ENCODE assay signal across 15 mouse cellular contexts in the genomic region with DNA sequence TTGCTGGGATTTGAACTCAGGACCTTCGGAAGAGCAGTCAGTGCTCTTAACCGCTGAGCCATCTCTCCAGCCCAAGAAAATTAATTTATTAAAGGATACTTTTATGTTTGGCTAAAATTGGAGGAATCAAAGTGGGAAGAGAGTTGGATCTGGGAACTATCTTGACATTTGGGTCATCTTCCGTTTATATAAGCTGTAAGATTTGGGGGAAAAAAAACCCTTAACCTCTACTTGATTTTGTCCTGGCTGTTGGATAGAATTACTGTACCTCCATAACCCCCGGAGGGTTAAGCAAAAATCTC. TPM values are rescaled to one million over a fixed set of nuclear protein-coding genes. Genes with fewer than 3 reads are reported as not detected.
"Had no signal": no experiment of that assay in that cellular context is flagged by ENCODE, and none has a peak within 500 bp of the region (broad histone marks: within the 10 kb centered on the region; RNA-seq: fewer than 3 reads in every experiment).

No protein-coding gene starts in this region.

- H3K9me3 ChIP-seq: neural tube, embryonic 13.5 days; neural tube, embryonic 15.5 days; stomach, embryonic 15.5 days had no signal

- H3K27me3 ChIP-seq: neural tube, embryonic 13.5 days; neural tube, embryonic 15.5 days; stomach, embryonic 15.5 days had no signal

- H3K9ac ChIP-seq: stomach, embryonic 15.5 days had no signal

- DNase-seq: retina, postnatal 1 day; right cerebral cortex, adult 18-20 months; right cerebral cortex, postnatal 14 days; right cerebral cortex, postnatal 4 days; spleen, adult 18-20 months; thymus, adult 18-20 months; thymus, adult 2 months; thymus, postnatal 14 days; thymus, postnatal 25 days; thymus, postnatal 36 days; thymus, postnatal 4 days had no signal

- H3K36me3 ChIP-seq: neural tube, embryonic 13.5 days; neural tube, embryonic 15.5 days; stomach, embryonic 15.5 days had no signal

- H3K27ac ChIP-seq: neural tube, embryonic 13.5 days had no signal

RNA-seq across cellular contexts. Expression of a gene that starts 7.5 kb away (rescaled TPM):
- total RNA-seq: neutrophil, adult 5-6 weeks had no signal
